Mouse (Mus musculus) brown adipose tissue, adult 24 weeks (tissue): Measurements from ENCODE around the gene Rab36. TPM values are rescaled to one million over a fixed set of nuclear protein-coding genes. Genes with fewer than 3 reads are reported as not detected.
A peak's percentile ranks its signal among the peaks of the same experiment; 100 is the strongest.

Experiments
- H3K27ac ChIP-seq: fragments of 200-500 bp; replicated peaks from 2 replicates; pipeline ENCODE4 v1.5.1; 2012; ENCODE audit warnings: low read depth, mild to moderate bottlenecking, low read length
- H3K4me1 ChIP-seq: fragments of 200-500 bp; 2 replicates; pipeline ENCODE4 v1.6.1; 2012; ENCODE audit warnings: low read length, mixed read lengths; ENCODE audit not compliant: control insufficient read depth, insufficient read depth, insufficient read length
- H3K4me3 ChIP-seq: fragments of 200-500 bp; 2 replicates; pipeline ENCODE4 v1.5.1; 2012; ENCODE audit warnings: low read depth, mild to moderate bottlenecking, low read length, moderate library complexity; ENCODE audit not compliant: insufficient read depth
- polyA plus RNA-seq: library from polyadenylated mRNA; stranded (reverse); fragments of >200 nt; gene quantifications from 2 replicates; pipeline ENCODE4 v1.2.4, GENCODE M21; 2012; ENCODE audit not compliant: missing spikeins, insufficient read depth, insufficient read length

Gene Rab36
- polyA plus RNA-seq, 1 experiment: not detected

DNA sequence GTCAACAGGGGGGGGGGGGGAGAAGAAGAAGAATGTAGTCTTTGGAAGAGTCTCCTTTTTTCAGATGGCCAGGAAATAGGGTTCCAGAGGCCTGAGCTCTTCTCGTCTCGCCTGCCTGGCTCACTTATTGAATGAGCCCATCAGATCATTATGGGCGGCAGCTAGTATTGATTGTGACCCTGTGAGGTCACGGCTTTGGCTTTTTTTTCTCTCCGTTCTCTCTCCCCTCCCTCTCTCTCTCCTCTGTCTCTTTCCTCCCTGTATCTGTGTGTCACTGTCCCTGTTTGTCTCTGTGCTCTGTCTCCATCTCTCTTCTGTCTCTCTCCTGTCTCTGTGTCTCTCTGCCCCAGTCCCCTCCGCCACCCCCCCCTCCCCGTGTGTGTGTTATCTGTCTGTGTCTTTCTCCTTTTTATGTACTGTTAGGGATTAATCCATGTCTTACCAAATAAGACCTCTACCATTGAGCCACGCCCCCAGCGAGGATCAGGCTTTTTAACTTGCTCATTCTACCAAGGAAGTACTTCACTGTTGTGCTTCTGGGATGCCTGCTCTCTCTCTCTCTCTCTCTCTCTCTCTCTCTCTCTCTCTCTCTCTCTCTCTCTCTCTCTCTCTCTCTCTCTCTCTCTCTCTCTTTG, 22.0 kb downstream of the Rab36 start:
- Histone ChIP-seq H3K4me3 (no peak overlapping the region), H3K27ac (no peak overlapping the region)

DNA sequence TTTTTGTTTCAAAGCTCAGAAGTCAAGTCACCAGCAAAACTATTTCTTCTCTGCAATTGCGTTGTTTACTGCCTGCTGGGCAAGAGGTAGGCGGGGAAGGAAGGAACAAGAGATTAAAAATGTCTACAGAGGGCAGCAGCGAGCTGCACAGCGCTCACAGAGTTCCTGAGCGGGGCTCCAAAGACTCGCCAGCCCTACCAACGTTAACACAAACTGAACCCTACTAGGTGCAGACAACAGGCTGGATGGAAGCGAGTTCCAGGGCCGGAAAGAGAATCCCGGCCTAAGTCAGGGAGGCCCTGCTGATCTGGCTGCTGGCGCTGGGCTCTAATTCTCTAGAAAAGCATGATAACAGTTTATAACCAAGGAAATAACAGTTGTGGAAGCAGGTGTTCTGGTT, 22.5 kb downstream of the Rab36 start:
- no peak overlapping the region for H3K27ac ChIP-seq
- peak overlapping the region; percentile 87 for H3K4me3 ChIP-seq
- H3K4me1 ChIP-seq: peaks cover 17% of the 10 kb centered on the region

More for the DNA sequence above, 22.0 kb downstream of the Rab36 start:
- peaks cover 16% of the 10 kb centered on the region for H3K4me1 ChIP-seq

DNA sequence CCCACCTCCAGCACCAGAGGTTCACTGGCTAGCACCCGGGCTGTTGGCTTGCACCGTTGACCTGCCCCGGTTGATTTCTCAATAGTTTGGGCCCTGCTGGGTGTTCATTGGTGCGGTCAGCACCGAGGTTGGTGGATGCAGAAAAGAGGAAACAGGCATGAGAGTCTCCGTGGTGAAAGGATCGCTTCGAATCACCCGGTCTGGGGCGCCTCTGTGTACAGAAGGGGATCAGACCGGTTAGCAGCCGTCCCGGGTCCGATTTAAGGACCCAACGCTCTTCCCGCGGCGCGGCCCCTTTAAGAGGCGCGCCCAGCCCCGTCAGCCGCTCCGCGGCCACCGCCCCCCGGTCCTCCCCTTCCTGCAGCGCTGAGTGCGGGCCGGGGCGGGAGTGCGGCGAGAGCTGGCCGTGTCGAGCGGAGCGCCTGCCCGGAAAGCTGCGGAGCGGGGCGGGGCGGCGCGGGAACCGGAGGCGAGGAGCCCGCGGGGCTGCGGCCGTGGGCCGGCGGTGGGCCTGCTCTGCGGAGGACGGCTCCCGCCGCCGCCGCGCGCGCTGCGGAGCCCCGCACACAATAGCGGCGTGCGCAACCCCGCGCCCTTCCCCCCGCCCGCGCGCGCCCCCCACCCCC, 23.5 kb downstream of the Rab36 start, which contains the start of gene Bcr:
Gene Bcr, plus strand, starts transcription at position 376 of the 626 bp plus-strand sequence.
- Histone ChIP-seq H3K4me3 (peak within 1 kb of the TSS; percentile 87), H3K4me1 (peaks cover 17% of the 10 kb centered on the region), H3K27ac (0 out of 2 replicates have a peak within 1 kb of the TSS, but pooled peaks have one; percentile 20)

DNA sequence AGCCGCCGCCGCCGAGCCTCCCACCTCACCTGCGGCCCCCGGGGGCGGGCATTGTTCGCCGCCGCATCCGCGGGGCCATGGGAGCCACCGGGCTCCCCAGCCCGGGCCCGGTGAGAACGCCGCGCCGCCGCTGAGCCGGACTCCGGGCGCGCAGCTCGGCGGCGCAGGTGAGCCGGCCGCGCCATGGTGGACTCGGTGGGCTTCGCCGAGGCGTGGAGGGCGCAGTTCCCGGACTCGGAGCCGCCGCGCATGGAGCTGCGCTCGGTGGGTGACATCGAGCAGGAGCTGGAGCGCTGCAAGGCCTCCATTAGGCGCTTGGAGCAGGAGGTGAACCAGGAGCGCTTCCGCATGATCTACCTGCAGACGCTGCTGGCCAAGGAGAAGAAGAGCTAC, 24.0 kb downstream of the Rab36 start:
- H3K4me3 ChIP-seq: peak overlapping the region; percentile 87
- peaks cover 20% of the 10 kb centered on the region for H3K4me1 ChIP-seq
- H3K27ac ChIP-seq: no peak overlapping the region

DNA sequence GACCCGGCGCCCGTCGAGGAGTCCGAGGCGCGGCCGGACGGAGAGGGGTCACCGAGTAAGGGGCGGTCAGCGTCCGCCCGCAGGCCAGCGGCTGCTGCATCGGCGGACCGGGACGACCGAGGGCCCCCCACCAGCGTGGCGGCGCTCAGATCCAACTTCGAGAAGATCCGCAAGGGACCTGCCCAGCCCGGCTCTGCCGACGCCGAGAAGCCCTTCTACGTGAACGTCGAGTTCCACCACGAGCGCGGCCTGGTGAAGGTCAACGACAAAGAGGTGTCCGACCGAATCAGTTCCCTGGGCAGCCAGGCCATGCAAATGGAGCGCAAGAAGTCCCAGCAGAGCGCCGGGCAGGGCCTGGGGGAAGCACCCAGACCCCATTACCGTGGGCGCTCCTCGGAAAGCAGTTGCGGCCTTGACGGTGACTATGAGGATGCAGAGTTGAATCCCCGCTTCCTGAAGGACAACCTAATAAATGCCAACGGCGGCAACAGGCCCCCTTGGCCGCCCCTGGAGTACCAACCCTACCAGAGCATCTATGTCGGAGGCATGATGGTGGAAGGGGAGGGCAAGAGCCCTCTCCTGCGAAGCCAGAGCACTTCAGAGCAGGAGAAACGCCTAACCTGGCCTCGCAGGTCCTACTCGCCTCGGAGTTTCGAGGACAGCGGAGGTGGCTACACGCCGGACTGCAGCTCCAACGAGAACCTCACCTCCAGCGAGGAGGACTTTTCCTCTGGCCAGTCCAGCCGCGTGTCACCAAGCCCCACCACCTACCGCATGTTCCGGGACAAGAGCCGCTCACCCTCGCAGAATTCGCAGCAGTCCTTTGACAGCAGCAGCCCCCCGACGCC, 24.7 kb downstream of the Rab36 start:
- peaks cover 20% of the 10 kb centered on the region for H3K4me1 ChIP-seq
- peak overlapping the region; percentile 87 for H3K4me3 ChIP-seq
- no peak overlapping the region for H3K27ac ChIP-seq

DNA sequence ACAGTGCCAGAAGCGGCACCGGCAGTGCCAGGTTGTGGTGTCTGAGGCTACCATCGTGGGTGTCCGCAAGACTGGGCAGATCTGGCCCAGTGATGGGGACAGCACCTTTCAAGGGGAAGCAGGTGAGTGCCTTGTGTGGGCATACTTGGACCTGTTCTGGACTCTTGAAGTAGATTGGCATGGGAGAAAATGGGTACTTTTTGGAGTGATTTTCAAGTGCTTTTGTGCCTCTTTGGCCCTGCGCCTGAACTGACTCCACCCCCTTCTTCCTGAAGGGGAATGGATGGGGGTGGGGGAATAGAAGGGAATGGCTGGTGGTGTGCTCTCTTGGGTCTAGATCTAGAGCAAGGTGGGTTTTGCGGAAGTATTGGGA, 25.3 kb downstream of the Rab36 start:
- H3K4me1 ChIP-seq: peaks cover 20% of the 10 kb centered on the region
- H3K27ac ChIP-seq: no peak overlapping the region
- H3K4me3 ChIP-seq: peak overlapping the region; percentile 87

DNA sequence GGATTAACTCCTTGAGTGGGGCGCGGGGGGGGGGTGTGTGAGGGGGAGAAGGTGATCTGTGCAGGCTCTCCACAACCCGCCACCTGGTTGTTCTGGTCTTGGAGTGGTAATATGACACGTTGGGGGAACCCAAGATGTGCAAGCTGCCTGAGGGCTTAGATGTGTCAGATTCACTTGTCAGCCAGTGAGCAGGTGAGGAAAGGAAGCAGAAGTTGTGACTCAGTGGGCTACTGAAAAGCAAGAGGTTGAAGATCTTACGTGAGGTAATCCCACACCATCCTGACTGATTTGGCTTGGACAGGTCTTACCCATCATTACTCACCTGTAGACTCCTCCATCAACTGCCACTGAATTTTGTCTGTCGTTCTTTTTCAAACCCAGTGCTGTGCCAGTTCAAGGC, 25.8 kb downstream of the Rab36 start:
- Histone ChIP-seq H3K4me3 (peak overlapping the region; percentile 87; the same call in 1 of the 2 replicates), H3K27ac (no peak overlapping the region), H3K4me1 (peaks cover 20% of the 10 kb centered on the region)

DNA sequence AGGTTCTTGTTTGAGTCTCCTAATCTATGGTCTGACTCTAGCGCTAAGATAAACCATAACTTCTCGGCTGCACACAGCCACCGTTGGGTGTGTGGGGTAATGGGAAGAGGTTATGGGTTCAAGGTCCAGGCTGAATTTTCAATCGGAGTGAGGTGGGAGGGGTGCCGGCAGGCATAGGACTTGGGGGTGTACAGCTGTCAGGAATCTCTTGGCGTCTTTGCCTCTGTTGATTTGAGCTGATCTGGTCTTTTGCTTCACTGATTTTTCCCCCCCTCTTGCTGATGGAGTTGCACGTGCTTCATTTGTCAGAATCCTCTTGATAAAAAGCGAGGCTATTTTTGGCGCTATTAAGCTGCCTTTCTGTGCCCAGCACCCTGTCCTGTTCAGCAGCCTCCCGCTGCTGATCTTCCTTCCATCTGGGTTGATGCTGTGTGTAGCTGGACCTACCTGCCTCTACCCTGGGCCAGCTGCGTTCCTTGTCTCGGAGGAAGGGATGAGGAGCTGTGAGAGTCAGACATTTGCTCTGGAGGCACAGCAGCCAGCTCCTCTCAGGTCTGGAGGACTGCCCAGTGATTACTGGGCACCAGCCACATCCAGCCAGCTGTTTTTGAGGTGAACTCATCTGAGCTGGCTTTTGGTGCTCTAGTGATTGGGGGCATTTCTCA, 26.6 kb downstream of the Rab36 start:
- peak overlapping the region; percentile 7; the same call in 1 of the 2 replicates for H3K4me3 ChIP-seq
- H3K27ac ChIP-seq: no peak overlapping the region

DNA sequence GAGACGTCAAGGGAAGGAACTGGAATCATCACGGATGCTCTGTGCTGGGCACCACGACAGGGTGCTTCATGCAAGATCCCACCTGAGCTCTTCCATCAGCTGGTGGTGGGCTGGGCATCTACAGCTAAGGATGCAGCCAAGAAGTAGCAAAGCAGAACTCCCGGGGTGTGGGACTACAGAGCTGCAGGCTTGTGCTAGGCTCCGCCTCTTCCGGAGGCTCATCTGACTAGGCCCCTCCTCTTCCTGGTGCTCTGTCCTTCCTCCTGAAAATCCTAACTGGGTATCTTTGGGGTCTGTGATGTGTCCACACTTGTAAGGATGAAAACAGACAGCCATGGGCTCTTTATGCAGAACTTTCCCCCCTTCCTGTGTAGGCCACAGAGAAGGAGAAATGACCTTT, 28.8 kb downstream of the Rab36 start:
- Histone ChIP-seq H3K27ac (no peak overlapping the region), H3K4me1 (peaks cover 25% of the 10 kb centered on the region), H3K4me3 (no peak overlapping the region)

More for the DNA sequence above, 26.6 kb downstream of the Rab36 start:
- peaks cover 20% of the 10 kb centered on the region for H3K4me1 ChIP-seq

DNA sequence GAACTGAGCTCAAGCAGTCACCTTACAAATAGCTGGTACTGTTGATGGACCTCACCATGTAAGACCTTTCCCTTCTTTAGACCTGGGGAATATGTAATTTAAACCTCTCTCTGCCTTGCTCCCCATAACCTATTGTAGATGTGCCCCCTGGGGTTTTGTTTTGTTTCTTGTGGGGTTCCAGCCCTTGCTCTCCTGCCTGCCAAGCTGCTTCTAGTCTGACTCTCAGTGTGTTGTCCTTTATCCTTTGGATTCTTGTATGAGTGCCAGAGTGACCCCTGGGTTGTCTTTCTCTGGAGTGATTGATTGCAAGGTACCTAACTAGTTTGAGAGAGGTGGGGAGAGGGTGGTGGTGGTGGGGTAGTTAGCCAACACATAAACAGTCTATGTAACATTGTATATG, 30.6 kb downstream of the Rab36 start:
- H3K4me1 ChIP-seq: peaks cover 17% of the 10 kb centered on the region
- no peak overlapping the region for H3K27ac ChIP-seq
- no peak overlapping the region for H3K4me3 ChIP-seq

DNA sequence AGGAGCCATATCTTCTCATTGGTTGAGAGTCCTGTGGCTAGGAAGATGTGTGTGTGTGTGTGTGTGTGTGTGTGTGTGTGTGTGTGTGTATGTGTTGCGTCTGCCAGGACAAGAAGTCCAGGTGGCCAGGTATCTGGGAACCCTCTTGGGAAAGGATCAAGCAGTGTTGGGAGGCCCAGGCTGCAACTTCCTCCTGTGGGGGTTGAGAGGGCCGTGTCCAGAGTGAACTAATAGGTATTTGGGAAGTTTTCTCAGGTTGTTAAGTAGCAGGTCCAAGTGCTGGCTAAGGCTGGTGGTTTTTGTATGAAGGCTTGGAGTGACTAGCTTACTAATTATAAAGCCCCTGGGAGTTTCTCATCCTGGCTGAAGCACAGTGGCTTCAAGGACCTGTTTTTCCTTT, 31.2 kb downstream of the Rab36 start:
- Histone ChIP-seq H3K4me3 (no peak overlapping the region), H3K4me1 (peaks cover 17% of the 10 kb centered on the region), H3K27ac (no peak overlapping the region)

DNA sequence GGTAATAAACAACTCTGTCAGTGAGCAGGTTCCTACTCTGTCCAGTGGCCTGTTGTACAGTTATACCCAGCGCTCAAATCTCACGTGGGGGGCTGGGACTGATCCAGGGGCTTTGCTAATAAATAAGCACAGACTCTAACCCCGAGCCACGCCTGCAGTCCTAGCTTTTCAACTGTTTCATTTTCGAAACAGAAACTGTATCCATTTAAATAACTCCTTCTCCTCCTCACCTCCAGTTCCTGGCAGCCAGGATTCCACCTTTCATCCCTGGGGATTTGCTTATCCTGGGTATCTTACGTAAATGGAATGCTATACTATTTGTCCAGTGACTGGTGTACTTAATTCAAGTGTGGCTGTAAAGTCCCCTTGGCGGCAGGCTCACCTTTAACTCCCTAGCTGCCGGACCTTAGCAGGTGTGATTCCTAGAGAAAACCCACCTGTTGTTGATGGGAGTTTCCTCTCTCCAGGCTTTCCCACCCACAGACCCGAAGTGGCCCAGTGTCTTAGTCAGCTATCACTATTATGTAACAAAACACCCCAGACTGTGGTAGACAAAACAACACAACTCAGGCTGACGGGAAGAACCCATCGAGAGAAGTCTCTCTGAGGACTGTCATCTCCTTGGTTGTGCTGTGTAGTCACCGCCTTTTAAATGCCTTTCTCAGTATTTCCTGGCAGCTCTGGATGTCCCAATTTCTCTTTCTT, 31.9 kb downstream of the Rab36 start:
- H3K4me3 ChIP-seq: no peak overlapping the region
- H3K27ac ChIP-seq: no peak overlapping the region
- H3K4me1 ChIP-seq: peaks cover 10% of the 10 kb centered on the region

DNA sequence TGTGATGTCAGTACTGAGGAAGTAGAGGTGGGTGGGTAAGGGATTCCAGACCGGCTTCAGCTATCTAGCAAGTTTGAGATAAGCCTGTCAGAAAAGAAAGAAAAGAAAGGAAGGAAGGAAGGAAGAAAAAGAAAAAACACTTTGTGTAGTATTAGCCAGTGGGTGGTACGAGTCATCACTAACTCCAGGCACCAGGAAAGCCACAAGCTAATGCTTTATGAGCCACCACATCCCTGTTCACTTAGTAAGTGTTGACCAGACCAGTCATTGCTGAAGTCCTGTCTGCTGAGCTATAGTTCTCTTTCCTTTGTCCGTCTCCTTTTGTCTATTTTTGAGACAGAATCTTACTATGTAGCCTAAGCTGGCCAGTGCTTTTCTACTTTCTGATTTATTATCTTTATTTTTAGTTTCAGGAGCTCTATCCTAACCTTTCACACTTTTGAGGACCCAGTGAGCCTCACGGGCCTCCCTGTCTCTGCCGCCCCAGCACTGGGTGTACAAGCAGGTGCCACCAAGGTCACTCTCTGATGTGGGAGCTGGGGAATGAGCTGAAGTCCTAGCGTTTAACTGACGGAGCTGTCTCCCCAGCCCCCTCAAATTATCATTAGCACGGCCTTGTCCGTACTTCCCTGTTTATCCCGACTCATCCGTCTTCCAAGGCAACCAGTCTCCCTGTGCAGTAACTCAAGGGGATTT, 33.6 kb downstream of the Rab36 start:
- Histone ChIP-seq H3K27ac (no peak overlapping the region), H3K4me3 (no peak overlapping the region), H3K4me1 (peaks cover 8% of the 10 kb centered on the region)

DNA sequence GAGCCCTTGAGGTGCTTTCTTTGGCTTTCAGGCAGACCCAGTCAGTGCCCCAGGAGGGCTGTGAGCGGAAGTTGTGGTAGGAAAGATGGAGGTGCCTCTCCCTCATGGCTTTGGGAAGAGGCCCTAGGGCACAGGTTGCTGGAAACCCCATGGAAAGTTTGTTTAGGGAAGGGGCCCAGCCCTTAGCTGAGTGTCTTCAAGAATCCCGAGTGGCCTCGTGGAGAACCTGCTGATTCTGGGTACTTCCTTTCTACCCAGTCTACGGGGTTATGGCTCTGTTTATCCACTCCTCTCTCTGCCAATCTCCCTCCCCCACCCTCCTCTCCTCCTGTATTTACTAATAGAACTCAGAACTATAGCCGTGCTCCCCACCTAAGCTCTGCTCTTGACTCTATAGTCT, 38.8 kb downstream of the Rab36 start:
- H3K27ac ChIP-seq: no peak overlapping the region
- peaks cover 15% of the 10 kb centered on the region; the same call in 1 of the 2 replicates for H3K4me1 ChIP-seq
- H3K4me3 ChIP-seq: no peak overlapping the region
